Mouse (Mus musculus) right cerebral cortex, postnatal 36 days (tissue): ENCODE data around the gene Vdac1.
"Not testable (repeated sequence)": the region's sequence is repeated elsewhere in the genome, so short reads cannot be mapped to it uniquely, and the experiment has no call there.

Experiments used
- DNase-seq, 2 experiments: peaks; one replicate each; pipeline ENCODE4 v3.0.0; 2022; ENCODE audit warnings: low spot score in 2 of 2, mixed read lengths in 1 of 2

The Vdac1 gene

DNA sequence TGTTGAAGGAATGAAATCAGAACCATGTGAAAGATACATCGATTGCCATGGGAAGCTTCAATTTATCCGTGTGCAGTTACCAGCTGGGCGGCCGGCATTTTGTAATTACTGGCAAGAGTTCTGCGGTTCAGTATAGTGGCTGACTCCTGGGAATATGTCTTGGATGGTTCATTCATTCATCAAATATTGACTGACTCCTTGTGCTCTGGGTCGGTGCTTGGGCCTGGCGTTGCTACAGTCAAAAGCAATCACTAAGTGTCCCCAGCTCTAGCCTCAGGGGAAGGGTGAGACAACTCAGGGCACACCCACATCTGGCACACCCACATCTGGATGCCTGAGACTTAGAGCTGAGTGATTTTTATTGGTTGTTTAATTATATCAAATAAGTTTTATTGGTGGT, 13.2 kb downstream of the Vdac1 start:
- no peak for DNase-seq

DNA sequence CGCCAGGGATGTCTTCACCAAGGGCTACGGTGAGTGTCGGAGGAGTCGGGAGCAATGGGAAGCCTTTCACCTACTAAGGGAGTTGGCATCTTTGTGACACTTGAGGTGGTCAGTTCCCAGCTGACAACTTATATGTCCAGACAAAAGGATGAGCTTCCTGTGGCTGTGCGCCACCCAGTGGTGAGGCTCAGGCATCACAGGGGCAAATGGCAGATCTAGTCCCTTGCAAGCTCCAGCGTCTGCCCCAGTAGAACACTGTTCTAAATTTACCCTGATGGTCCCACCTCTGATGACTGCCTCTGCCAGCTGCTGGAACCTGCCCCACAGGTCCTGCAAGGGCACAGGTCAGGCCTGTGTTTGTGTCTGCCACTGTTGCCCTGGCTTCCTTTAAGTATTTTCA, 13.7 kb downstream of the Vdac1 start:
- DNase-seq, result no peak

DNA sequence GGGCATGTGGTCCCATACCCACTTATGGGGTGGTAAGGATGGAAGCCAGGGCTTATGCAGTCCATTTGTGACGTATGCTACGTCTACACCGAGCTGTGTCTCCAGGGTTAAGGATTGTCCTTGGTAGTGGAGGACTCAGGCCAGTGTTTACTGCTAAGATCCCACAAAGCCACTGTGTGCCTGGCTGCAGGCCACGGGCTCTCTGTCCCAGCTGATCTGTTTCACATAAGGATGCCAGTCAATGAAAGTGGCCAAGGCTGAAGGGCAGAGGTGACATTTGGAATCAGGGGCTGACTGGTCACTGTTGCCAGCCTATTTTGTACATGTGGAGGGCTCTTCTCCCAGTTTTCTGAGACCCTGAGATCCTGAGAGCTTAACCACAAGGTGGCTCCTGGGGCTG, 16.9 kb downstream of the Vdac1 start:
- DNase-seq, result no peak

DNA sequence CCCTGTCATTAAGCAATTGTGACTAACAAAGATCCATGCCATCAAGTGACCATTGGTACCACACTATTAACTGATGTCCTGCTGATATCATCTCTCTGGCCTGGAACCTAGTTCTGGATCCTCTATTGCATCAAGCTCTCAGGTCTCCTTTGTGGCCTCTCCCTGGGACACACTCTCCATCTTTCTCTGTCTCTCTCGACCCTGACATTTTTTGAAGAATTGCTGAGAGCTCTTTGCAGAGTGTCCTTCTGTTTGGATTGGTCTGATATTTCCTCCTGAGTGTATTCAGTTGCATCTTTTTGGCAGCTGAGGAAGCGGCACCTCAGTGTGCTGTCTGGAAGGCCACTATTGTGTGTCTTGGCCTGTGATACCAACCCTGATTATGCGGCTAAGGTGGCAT, 18.6 kb downstream of the Vdac1 start:
- DNase-seq, result no peak

DNA sequence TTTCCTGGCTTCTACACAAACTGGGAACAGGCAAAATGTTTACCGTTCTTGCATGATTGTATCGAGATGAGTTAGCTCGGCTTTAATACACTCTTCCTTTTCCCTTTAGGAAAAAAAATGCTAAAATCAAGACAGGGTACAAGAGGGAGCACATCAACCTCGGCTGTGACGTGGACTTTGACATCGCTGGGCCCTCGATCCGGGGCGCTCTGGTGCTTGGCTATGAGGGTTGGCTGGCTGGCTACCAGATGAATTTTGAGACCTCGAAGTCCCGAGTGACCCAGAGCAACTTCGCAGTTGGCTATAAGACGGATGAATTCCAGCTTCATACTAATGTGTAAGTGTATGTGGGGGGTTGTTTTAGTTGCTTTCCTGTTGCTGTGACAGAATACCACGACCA, 23.1 kb downstream of the Vdac1 start:
- DNase-seq, result no peak

DNA sequence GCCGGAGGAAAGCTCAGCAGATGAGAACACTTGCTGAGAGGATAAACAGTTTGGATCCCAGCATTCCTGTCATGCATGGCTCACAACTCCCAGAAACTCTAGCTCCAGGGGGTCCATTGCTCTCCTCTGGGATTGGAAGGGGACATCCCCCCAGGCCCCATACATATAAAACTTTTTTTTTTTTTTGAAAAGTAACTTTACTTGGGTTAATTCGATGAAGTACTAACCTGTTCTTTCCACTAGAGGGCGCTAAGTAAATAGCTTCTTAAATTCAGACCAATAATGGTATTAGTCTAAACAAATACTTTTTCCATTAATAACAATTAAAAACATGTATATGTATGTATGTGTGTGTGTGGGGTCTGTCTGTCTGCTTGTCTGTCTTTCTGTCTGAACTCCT, 24.0 kb downstream of the Vdac1 start:
- no peak for DNase-seq

DNA sequence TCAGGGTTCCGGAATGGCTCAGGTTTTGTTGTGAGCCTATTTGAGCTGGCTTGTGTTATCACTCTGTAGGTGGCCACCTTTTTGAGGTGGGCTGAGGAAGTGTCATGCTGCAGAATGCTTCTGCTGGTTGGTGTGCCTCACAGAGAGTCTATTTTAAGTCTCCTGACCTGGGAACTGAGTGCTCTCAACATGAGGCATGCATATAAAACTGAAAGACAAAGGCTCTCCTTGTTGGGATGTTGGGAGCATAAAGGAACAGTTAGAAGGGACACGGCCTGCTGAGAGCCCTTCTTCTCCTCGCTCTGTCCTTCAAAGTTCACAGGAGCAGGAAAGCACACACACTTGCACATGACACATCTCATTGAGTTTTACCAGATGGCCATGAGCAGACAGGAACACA, 26.2 kb downstream of the Vdac1 start:
- DNase-seq, result no peak

DNA sequence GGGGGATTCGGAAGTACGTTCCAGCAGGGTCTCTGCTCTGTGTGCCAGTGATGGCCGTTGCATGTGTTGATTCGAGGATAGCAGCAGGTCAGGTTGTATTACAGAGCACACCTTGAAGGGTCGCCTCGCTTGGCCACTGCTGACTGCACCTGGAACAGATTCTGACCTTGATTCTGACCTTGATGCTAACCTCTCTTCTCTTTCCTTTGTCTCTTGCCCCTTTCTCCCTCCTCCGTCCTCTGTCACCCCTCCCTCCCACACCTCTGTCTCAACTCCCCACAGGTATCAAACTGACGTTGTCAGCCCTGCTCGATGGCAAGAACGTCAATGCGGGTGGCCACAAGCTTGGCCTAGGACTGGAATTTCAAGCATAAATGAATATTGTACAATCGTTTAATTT, 27.5 kb downstream of the Vdac1 start:
- no peak for DNase-seq

DNA sequence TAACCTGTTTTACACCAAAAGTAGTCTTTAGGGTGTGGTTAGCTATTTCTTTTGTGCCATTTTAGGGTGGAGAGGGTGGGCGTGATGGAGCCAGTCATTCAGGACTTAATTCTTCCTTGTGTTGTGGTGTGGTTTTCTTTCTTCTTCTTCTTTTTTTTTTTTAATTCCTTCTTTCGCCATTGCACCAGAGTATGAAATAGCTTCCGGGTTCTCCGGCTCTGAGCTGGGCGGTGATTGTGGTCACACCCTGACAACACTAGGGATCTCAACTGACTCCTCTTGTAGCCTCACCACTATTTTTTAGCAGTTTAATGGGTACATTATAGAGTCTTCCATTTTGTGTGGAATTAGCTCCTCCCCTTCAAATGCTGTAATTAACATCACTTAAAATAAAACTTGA, 28.3 kb downstream of the Vdac1 start:
- not testable (repeated sequence) for DNase-seq

DNA sequence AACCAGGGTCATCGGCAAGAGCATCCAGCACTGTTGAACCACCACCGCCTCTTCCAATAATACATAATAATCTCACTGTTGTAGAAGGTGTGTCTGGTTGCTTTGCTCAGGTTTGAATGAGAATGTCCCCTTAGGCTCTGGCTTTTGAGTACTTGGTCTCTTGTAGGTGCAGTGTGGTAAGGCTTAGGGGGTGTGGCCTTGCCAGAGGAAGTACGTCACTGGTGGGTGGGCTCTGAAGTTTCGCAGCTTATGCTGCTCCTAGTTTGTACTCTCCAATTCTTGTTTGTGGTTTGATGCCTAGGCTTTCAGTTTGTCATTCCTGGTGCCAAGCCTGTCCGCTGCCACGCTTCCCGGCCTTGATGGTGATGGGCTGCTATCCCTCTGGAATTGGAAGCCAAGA, 29.3 kb downstream of the Vdac1 start:
- no peak for DNase-seq

DNA sequence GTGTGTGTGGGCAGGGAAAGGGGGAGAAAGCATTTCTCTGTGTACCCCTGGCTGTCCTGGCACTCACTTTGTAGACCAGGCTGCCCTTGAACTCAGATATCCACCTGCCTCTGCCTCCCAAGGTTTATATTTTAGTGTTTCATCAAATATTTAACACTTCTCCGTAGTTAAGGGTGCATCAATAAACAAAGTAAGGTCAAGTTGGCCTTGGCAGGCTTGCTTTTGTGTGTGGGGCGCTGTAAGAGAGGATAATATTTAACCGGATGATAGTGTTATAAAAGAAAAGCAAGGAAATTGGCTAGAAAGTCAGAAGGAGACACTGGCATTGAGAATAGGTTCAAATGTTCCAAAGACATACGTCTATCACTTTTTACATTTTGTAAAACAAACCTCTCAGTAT, 33.8 kb downstream of the Vdac1 start:
- DNase-seq, result no peak

DNA sequence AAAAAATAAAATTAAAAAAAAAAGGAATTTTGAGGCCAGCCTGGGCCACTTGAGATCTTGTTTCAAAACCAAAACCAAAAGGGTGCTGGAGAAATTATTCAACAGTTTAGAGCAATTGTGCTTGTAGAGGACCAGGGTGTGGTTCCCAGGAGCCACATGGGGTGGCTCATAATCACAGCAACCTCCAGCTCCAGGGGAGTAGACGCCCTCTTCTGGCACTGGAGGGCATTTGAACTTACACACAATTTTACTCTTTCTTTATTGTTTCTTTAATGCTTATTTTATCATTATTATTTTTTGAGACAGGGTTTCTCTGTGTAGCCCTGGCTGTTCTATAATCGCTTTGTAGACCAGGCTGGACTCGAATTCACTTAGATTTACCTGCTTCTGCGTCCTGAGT, 34.7 kb downstream of the Vdac1 start:
- DNase-seq, result no peak

DNA sequence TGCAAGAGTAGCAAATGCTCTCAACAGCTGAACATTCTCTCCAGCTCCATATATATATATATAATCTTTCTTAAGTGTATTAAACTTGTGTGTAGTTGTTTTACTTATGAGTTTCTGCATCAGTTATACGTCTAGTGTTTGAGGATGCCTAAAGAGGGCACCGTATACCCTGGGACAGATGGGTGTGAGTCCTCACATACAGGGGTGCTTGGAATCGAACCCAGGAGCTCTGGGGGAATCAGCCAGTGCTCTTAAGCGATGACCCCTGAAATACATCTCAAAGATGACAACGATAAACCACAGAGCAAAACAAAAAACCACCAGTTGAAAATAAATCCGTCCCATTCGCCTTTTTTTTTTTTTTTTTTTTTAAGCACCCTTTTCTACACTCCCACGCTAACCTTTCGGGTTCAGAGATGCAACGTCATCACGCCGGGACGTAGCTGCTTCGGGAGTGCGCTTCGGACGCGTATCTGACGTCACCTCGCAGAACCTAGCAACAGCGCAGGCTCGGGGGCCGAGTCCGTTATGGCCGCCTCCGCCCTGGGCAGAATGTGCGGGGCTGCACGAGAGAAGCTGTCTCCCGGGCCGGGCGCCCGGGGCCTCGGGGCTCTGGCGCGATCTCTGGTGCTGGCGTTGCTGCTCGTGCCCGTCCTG, 35.4 kb downstream of the Vdac1 start, which contains the start of gene 9530068E07Rik:
9530068E07Rik (plus strand) TSS at position 489 of the 657 bp plus-strand sequence.
- DNase-seq, result peak; percentile 91 to 92

DNA sequence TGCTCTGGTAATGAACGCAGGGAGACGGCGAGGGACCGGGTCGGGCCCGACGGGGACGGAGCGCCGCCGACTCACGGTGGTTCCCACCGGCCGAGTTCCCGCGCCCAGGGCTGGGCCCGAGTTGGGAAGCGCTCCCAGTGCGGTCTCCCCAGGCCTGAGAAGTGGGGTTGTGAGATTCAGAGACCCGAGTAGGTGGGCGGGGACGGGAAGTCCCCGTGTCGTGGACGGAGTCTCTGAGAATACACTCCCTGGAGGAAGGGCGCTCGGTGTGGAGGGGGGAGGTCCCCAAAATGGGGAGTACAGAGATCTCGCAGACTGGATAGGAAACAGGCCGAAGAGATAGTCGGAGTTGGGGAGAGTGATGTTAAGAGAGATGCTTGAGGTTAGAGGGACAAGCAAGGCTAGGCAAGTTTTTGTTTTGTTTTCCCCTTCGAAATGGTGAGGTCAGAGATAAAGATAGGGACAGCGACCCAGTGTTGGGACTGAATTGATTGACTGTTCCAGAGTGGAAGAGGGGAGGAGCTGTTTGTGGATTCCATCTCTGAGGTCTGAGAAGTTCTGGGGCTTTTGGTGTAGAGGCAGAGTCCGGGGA, 36.0 kb downstream of the Vdac1 start:
- no peak for DNase-seq

DNA sequence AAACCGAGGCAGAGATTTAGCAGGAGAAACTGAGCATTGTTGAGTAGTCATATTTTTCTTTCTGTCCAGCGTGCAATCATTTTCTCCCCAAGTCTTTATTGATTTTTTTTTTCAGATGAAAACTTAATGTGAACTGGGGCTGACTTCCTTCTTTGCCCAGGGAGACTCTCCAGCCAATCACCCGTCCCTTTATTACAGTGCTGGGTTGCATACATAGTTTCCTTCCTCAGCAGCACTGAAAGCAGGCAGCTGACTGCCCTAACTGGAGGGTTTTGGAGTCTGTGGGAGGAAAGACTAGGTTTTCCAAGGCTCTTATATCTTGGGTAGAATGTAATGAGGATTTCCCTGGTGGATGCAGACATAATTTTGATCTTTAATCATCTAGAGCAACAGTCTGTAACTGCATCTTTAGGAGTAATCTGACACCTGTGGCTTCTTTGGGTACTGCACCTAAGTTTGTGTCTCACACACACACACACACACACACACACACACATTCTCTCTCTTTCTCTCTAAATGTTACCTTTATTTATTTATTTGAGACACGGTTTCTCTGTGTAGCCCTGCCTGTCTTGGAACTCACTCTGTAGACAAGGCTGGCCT, 36.8 kb downstream of the Vdac1 start:
- no peak for DNase-seq

DNA sequence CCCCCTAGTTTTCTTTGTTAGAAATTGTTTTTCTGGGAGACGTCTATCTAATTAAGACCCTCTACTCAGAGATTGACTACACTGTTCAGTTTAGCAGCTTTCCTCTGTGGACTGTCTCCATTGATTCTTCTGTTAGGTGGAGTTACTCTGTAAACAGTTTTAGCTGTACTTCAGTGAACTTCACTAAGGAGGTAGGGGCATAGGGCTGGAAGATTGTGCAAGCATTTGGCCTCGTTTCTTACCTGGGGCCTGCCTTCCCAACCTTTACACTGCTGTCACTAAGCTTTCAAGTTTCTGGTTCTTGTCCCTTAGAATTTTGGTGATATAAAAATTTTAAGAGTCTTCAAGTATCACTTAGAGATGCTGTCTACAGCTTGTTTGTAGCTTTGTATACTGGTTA, 40.8 kb downstream of the Vdac1 start:
- no peak for DNase-seq

DNA sequence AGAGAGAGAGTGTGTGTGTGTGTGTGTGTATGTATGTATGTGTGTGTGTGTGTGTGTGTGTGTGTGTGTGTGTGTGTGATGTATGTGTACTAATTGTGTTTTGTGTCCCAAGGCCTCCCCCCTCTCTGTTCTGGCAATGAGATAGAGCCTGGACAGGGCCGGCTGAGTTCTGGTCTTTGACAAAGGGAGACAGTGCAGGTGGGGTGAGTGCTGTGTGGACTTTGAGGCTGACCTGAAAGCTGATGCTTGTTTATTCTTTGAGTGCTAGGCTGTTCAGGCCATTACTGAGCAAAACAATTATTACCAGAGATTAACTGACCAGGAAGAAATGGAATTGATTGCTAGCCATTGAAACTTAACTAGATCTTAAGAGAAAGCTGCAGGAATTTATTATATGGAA, 41.9 kb downstream of the Vdac1 start:
- no peak for DNase-seq

DNA sequence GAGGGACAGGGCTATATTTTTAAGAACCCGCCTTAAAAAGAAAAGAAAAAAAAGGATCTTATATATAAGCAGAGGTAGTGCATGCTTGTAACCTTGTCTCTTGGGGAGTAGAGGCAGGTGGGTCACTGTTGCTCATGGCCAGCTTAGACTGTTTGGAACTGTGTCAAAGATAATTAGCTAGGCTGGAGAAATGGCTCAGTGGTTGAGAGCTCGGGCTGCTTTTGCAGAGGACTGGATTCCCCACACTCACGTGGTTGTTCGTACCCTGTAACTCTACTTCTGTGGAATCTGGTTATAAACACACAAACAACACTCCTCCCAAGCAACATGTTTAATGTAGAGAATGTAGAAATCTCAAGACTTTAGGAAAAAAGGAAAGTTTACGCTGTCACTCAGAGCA, 43.5 kb downstream of the Vdac1 start:
- DNase-seq, result no peak

DNA sequence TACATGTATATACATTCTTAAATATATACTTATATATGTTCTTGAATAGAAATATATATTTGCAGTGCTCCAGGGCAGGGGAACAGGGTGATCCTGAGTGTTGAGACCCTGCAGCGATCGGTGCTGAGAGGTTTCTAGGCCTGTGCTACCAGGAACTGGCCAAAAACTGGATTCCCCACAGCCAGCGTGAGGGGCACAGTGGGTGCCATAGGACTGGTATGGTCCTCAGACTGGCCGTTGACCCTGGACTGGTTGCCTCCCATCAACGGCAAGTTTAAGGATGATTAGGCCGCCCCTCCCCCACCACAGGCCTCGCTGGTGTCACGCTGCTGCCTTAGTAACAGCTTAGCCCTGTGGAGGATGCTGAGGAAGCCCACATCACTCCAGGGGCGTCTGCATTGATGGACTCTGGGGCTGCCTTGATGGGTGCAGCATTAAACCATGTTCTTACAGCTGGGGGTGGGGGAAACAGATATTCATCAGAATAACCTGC, 44.6 kb downstream of the Vdac1 start:
- no peak for DNase-seq

DNA sequence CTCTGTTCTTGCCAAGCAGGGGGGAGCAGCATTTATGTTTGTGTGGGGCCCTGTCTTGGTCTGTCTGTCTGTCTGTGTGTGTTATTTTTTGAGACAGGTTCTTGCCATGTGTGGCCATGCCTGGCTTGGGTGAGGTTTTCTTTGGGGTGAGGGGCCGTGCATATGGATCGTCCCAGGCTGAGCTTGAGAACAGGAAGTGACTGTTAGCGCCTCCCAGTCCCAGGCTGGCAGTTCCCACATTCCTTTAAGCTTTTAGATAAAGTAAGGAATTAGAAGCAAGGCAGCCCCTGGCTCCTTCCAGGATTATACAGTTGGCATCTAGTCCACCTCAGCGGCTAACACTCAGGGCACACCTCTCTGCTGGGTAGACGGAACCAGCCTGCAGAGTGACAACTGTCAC, 48.7 kb downstream of the Vdac1 start:
- no peak for DNase-seq

DNA sequence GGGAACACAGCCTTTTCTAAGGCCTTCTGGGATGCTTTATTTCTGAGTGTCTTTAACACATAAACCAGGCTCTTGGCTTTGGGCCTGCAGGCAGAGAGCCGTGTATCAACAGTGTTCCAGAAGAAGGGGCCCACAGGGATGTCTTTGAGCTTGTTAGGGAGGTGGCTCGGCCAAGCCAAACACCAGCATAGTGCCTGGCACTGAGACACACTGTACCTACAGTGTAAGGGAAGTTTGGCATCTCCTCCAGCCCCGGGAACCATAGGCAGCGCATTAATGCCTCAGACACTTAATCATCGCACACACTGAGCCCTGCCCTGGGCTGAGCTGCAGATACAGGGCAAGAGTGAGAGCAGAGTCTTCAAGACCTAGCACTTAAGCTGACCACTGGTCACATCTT, 57.7 kb downstream of the Vdac1 start:
- DNase-seq, result no peak

DNA sequence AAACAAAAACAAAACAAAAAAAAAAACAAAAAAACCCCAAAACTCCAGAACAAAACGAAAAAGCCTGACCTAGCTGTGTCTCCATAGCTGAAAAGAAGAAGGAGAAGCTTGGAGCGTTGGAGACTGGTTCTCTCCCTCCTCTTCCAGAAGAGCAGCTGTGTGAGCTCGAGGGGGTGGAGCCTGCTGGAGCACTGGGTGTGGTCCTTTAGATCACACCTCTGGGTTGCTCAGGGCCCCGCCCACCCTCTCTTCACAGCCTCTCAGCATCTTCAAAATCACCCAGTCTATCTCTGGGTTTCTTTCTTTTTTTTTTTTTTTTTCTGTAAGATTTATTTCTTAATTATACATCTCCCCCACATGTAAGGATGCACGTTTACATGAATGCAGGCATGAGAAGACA, 58.6 kb downstream of the Vdac1 start:
- DNase-seq, result no peak

DNA sequence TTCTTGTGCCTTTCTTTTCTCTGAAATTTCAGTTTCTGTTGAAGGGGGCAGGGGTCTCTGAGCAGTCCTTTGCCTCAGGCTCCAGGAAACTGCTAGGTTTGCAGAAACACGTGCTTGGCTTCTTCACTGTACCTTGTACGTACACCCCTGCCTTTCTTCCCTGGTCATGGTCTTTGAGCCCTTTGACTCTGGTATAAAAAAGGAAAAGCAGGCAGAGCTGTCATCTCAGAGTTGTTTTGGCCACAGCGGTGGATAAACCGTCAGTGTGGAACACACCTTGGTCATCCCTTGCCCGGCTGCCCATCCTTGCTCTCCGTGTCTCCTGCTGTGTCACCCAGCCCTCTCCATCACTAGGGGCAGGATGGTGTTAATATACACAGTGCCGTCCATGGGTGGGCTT, 59.2 kb downstream of the Vdac1 start:
- DNase-seq, result no peak
